Mouse (Mus musculus) thymus, postnatal 14 days (tissue): ENCODE results near the gene Il1rl2.

Source experiments
- DNase-seq: peaks from one replicate; pipeline ENCODE4 v3.0.0; 2021

The Il1rl2 gene

GRCm38 (mm10) chr1:40325711-40326327 is 1.4 kb downstream of the Il1rl2 start:
- peak; percentile 15 for DNase-seq

DNA sequence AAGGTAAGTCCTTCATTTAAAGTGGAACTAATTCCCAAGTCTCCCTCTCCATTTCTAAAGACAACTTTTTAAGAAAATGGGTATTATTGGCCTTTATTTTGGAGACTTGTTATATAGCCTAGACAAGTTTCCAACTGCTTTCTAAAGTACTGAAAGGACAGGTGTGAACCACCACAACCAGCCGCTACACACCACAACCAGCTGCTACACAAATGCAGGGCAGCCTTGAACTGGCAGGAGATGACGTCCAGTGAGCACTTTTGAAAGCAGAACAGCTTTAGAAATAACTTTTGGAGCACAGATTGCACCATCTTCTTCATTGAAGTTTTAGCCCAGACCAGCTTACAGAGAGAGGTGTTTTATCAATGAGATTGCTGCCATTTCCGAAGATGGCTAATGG is 3.2 kb downstream of the Il1rl2 start:
- no peak for DNase-seq

DNA sequence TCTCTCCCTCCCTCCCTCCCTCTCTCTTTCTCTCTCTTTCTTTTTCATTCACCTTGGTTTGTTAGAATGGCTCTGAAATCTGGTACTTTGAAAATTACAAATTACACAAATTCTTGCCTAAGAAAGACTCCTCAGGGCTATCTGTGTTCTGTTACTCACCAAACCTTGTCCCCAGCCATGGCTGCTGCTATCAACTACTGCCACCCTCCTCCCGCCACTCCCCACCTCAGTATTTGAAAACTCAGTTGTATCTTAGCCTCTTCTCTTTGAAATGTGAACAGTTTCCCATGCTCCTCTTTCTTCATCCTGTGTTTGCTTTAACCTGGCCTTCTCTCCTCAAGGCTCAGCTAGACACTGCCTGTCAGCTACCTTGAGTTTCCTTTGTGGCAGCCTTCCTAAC is 5.1 kb downstream of the Il1rl2 start:
- DNase-seq: no peak

GRCm38 (mm10) chr1:40330181-40330580 is 5.8 kb downstream of the Il1rl2 start:
- DNase-seq: no peak

DNA sequence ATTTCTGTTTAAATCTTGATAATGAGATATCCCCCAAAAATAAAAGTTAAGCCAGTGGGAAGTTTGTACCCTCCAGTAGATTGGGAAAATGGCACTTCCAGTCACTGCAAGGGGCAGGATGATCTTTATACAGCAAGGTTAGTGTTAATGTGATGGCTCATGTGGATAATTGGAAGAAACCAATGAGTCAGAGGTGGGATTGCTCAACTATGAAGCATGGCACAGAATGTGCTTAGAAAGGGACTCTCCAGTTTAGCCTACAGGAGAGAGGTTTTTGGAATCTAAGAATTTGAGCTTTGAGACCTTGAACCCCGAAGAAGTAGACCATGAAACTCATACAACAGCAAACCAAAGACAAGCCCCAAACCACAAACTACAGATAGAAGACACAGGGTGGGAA is 14.9 kb downstream of the Il1rl2 start:
- DNase-seq: no peak

DNA sequence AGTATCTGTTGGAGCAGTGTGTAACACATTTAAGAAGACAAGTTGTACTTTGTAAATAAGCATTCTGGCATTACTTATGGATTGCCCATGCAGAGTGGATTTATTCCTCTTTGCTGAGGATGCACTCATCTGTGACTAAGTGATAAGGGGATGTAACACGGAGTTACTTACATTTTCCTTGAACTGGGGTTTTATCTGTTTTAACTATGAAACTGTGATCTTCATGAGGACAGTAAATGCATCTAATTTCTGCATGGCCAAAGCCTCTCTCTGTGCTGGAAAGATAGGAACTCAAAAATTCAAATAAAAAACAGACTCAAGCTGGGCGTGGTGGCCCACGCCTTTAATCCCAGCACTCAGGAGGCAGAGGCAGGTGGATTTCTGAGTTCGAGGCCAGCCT is 15.7 kb downstream of the Il1rl2 start:
- DNase-seq: no peak

DNA sequence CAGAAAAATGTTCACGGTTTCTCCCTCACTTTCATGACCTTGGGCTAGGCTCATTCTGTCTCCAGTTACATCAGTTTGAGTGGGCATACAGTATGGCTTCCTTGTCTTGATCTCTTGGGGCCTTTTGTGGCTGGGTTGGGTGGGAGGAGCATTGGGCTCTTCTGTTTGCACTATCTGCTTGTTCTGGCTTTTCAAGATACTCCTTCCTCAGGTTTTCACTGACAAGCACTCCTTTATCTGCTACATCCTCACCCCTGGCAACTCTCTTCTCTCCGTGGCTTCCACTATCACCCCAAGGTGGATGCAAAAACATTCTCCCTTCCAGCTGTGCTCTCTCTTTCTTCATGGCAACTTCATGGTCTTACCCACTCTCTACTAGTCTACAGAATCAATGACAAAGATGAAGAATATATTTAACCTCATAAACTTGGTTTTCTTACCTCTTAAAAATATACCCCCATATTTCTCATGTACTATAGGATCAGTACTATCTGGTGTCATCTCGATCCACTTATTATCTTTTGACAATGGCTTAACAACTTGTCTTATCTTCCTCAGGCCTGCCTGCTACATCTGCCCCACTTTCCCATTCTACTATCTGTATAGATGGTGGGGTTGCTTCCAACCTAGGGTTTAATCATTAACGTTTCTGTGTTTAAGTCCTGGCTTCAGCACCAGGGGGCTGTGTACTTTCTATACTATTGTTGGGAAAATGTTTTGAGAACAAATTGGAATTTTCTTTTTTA is 27.9 kb downstream of the Il1rl2 start:
- no peak for DNase-seq

DNA sequence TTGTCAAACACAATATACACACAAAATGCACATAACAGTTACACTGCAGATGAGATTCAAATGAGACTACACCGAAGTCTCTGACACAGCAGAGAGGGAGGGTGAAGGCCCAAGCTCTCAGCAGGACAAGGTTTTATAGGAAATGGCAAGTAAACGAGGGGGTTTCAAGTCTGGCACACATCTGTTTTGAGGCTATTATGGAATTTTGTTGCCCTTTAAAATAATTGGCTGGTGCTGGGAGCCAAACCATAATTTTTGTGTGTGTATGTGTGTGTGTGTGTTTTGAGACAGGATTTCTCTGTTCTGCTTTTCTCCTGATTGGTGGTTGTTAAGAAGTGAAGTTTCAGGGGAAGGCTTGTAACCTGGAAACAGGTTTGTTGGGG is 28.5 kb downstream of the Il1rl2 start:
- DNase-seq: no peak

GRCm38 (mm10) chr1:40354665-40355064 is 30.3 kb downstream of the Il1rl2 start:
- no peak for DNase-seq

DNA sequence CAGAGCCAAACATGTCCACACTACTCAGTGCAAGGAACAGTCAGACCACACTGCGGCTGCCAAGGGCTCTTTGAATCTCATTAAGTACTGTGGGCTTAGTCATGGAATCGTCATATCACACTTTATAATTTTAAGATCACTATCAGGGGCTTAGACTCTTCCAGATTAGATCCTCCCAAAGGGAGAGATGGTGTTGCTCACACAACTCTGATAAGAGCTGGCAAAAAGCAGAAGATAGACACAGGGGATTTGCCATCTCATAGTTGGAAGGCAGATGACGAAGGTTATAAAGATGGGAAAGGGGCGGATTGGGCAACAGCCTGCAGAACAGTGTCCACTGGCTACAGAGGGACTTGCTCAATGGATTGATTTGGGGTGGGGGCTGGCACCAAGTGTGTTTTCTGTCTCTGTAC is 31.0 kb downstream of the Il1rl2 start:
- DNase-seq: no peak

GRCm38 (mm10) chr1:40355904-40356521 is 31.6 kb downstream of the Il1rl2 start:
- DNase-seq: no peak

GRCm38 (mm10) chr1:40357921-40358320 is 33.5 kb downstream of the Il1rl2 start:
- no peak for DNase-seq

- no peak for DNase-seq
Observed at GRCm38 (mm10) chr1:40358351-40358750, 33.9 kb downstream of the Il1rl2 start.

GRCm38 (mm10) chr1:40358771-40359181 is 34.4 kb downstream of the Il1rl2 start:
- no peak for DNase-seq

DNA sequence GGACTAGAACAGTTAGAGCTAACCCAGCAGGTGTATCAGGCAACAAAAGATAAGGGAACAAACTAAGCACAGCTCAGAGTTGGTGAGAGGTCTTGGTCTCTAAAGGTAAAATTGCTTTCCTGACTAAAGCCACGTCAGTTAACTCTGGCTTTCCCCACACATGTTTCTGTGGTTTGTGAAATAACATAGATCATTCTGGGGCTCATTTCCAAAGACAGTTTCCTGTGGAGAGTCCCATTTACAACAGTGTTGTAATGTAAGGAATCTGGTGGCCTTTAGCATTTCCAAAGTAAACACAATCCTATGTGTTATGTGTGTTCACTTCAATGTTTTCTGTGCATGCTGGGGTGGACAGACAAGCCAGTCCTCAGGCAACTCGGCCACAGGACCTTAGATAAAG is 35.3 kb downstream of the Il1rl2 start:
- no peak for DNase-seq

GRCm38 (mm10) chr1:40360969-40361368 is 36.6 kb downstream of the Il1rl2 start:
- DNase-seq: no peak

- no peak for DNase-seq
Observed at GRCm38 (mm10) chr1:40361596-40361995, 37.2 kb downstream of the Il1rl2 start.

DNA sequence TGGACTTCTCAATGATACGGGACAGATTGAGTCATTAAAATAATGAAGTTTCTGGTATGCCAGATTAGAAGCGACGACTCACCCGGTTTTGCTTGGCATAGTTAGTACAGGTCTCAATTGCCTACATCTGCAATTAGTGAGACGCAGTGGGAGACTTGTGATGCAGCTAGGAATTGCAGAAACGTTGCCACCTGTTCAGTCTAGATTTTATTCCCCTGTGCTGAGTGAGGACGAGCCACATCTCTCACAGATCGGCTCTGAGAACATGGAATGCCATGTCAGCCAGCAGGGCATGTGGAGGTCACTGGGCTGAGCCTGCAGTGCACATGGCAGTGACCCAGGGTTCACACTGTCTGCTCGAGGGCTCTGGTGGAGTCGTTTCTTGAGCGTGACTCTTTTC is 38.4 kb downstream of the Il1rl2 start:
- no peak for DNase-seq

DNA sequence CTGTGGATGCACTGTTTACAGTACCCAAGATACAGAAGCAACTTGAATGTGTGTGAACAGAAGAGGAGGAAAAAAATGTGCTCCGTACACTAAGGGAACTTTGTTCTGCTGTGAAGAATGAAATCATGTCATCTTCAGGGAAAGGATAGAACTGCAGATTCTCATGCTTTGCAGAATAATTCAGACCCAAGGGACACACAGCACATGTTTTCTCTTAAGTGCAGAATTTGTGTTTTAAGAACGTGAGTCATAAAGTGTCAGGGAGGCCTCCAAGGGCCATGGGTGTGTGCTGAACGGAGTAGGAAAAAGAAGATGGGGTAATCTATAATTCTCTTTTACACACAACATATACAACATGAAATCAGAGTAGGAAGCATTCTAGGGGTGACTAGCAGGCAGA is 48.5 kb downstream of the Il1rl2 start:
- no peak for DNase-seq

DNA sequence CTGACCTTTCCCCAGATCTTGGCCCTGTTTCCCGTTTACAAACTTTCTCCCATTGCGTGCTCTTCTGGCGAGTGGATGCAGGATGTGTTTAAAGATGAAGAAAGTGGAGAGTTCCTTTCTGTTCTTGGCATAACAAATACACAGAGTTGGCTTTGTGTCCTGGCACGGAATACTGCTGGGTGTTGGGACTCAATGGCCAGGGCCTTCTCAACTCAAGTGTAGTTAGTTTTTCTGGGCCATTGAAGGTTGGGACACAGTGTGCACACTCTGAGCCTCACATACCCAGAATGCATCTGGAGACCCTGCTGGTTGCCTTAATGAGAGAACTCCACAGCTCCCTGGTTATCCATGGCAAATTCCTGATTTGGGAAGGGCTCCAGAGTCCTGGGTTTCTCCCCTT is 50.7 kb downstream of the Il1rl2 start:
- DNase-seq: no peak

GRCm38 (mm10) chr1:40376745-40377144 is 52.3 kb downstream of the Il1rl2 start:
- peak; percentile 30 for DNase-seq

DNA sequence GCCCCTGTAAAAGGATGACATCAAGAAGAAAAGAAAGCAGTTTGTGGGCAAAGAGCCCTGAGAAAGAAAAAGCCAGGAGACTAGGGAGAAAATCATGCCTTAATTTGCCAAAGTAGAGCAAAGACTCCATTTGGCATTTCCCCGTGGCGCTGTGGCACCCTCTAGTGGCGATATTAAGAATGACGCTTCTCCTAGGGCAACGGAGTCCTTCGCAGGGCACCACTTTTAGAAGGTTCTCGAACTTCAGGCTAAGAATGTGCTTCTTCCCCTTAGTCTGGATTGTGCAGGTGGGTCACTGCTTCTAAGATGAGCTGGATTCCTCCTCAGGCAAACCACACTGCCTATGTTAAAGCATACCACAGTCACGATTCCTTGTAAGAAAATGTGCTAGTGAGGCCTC is 54.4 kb downstream of the Il1rl2 start:
- peak; percentile 61 for DNase-seq

GRCm38 (mm10) chr1:40380111-40380510 is 55.7 kb downstream of the Il1rl2 start:
- DNase-seq: peak; percentile 75

- DNase-seq: no peak
Observed at GRCm38 (mm10) chr1:40380990-40381389, 56.6 kb downstream of the Il1rl2 start.
